Mouse (Mus musculus): ENCODE measurements around the gene Tcl1b3.

The Tcl1b3 gene

DNA sequence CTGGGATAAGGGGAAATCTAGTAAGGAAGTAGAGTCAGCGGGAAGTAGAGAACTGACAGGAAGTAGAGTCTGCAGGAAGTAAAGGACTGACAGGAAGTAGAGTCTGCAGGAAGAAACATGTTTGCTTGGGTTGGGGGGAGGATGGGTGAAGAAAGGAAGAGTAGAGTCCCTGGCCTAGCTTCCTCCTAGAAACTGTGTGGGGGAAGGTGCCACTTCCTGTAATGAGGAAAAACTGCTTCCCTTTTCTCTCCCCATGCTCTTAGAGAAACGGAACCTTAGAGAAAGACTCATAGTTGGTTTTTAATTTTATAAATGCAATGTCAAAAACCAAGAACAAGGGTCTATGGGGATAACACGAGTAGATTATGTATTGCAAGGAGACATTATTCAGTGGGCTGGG is 44.2 kb downstream of the Tcl1b3 start:
- DNase-seq, result no peak

DNA sequence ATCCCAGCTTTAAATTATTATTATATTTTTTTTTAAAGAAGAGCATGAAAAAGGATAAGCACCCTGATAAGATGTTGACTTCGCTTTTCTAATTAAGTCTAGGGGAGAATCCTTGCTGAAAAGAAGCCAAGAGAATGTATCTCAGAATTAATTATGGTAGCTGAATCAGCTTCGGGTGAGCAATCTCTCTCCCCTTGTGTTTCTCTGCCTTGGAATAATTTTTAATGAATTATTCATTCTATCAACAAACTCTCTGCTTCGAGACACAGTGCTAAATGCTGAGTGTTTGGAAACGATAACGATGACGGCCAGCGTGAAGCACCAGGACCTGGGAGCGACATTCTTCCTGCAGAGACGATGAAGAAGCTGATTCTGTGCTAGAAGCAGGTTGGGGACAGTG is 48.2 kb downstream of the Tcl1b3 start:
- DNase-seq, result no peak

Measured in thymus, postnatal 14 days (tissue).